Mouse (Mus musculus) midbrain, embryonic 10.5 days (tissue): ENCODE measurements around the gene Dera. TPM values are rescaled to one million over a fixed set of nuclear protein-coding genes. Genes with fewer than 3 reads are reported as not detected.

ENCODE experiments used
- DNase-seq: peaks from one replicate; pipeline ENCODE4 v3.0.0-alpha.2; 2017; ENCODE audit warnings: low spot score
- H3K27ac ChIP-seq: fragments of 300-500 bp; sonication (generic); replicated peaks from 2 replicates; pipeline ENCODE4 v1.5.1; 2016; ENCODE audit warnings: mild to moderate bottlenecking
- H3K27me3 ChIP-seq: fragments of 300-500 bp; sonication (generic); 2 replicates; pipeline ENCODE4 v1.6.1; 2016; ENCODE audit warnings: low read depth, mild to moderate bottlenecking; ENCODE audit not compliant: poor library complexity, severe bottlenecking
- H3K36me3 ChIP-seq: fragments of 300-500 bp; sonication (generic); 2 replicates; pipeline ENCODE4 v1.6.1; 2016; ENCODE audit warnings: mild to moderate bottlenecking, moderate library complexity
- H3K4me1 ChIP-seq: fragments of 300-500 bp; sonication (generic); 2 replicates; pipeline ENCODE4 v1.6.1; 2016
- H3K4me3 ChIP-seq: fragments of 300-500 bp; sonication (generic); 2 replicates; pipeline ENCODE4 v1.5.1; 2016; ENCODE audit warnings: mild to moderate bottlenecking, moderate library complexity
- H3K9me3 ChIP-seq: fragments of 300-500 bp; sonication (generic); replicated peaks from 2 replicates; pipeline ENCODE4 v1.6.1; 2016; ENCODE audit warnings: mild to moderate bottlenecking
- WGBS: fragments of 180-500 bp; shearing (Covaris S2); methylation state at CpG from one replicate; pipeline ENCODE4 v1.1.7; 2016; 5-methylcytosine and 5-hydroxymethylcytosine counted together
- polyA plus RNA-seq: library from polyadenylated mRNA; unstranded; fragments of >200 nt; fragmentation: Nextera tagmentation; extraction: Ambion mirVana; gene quantifications from 2 replicates; pipeline ENCODE4 v1.2.1, GENCODE M21; 2016

Gene Dera
- polyA plus RNA-seq, 1 experiment from 2014 or later, result 68.0 TPM

DNA sequence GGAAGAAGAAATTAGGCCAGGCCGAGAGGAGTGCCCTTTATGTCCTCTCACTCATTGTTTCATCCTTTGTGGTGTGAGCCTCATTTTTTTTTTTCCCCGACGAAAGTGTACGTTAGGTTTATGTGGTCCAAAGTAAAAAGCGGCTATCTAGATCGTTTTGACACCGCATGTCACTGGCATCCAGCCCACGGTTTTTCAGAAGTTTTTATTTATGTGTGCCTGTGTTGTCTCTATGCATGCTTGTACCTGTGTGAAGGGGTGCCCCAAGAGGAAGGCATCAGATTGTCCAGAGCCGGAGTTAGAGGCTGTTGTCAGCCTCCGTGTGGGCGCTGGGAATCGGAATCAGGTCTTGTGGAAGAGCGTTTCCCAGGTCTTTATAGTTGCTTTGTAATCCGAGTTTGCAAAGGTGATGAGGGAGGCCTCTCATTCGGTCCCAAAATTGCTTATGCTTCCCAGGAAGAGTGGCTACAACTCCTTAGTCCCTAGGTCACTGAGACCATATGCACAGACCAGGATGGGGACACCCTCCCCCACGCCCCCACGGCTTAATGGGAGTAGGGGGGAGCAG lies 18.6 kb upstream of the Dera start:
- peaks cover 7% of the 10 kb centered on the region; the same call in 1 of the 2 replicates for H3K27me3 ChIP-seq
- peak overlapping the region; percentile 94 for H3K27ac ChIP-seq

DNA sequence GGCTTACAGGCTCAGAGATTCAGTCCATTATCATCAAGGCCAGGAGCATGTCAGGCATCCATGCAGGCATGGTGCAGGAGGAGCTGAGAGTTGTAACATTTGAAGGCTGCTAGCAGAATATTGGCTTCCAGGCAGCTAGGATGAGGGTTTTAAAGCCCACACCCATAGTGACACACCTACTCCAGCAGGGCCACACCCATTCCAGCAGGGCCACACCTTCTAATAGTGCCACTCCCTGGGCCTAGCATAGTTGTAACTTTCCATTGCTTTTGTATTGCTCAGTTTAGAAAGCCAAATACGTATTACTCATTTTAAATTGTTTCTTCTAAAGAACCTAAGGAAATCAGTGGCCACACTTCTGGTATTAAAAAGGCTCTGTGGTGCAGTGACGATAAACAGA lies 13.4 kb upstream of the Dera start:
- Histone ChIP-seq H3K4me1 (peaks cover 10% of the 10 kb centered on the region), H3K36me3 (peaks cover 95% of the 10 kb centered on the region), H3K27me3 (no peaks in the 10 kb centered on the region), H3K27ac (no peak overlapping the region), H3K9me3 (no peaks in the 10 kb centered on the region), H3K4me3 (no peak overlapping the region)
- no peak for DNase-seq
- 93% methylated on average over 2 of the region's 2 CpGs for WGBS

More for the DNA sequence above, 18.6 kb upstream of the Dera start:
- Histone ChIP-seq H3K4me1 (peaks cover 18% of the 10 kb centered on the region), H3K36me3 (peaks cover 43% of the 10 kb centered on the region), H3K4me3 (peak overlapping the region; percentile 90), H3K9me3 (no peaks in the 10 kb centered on the region)
- 11% methylated on average over 17 of the region's 17 CpGs for WGBS
- DNase-seq, result no peak

DNA sequence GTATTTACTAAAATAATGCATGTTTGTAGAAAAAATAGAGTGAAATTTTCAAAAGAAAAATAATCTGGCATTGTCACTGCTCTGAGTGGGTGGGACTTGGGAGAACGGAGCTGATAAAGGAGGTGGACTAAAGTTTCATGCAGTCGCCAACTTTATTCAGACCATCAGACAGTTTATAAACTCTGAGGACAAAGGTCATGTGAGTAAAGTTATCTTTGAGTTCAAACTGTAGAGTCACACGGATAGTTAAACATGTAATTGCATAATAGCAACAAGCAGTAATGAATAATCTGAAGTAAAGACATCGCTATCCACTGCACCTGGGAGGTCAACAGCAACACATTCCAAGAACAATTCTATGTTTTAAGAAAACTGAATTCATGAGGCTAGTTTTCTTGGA lies 9.6 kb upstream of the Dera start:
- H3K4me3 ChIP-seq, result no peak overlapping the region
- peaks cover 98% of the 10 kb centered on the region for H3K36me3 ChIP-seq
- no peaks in the 10 kb centered on the region for H3K4me1 ChIP-seq
- H3K9me3 ChIP-seq, result no peaks in the 10 kb centered on the region
- 94% methylated on average over 4 of the region's 4 CpGs for WGBS
- DNase-seq, result no peak
- H3K27me3 ChIP-seq, result no peaks in the 10 kb centered on the region
- H3K27ac ChIP-seq, result no peak overlapping the region

DNA sequence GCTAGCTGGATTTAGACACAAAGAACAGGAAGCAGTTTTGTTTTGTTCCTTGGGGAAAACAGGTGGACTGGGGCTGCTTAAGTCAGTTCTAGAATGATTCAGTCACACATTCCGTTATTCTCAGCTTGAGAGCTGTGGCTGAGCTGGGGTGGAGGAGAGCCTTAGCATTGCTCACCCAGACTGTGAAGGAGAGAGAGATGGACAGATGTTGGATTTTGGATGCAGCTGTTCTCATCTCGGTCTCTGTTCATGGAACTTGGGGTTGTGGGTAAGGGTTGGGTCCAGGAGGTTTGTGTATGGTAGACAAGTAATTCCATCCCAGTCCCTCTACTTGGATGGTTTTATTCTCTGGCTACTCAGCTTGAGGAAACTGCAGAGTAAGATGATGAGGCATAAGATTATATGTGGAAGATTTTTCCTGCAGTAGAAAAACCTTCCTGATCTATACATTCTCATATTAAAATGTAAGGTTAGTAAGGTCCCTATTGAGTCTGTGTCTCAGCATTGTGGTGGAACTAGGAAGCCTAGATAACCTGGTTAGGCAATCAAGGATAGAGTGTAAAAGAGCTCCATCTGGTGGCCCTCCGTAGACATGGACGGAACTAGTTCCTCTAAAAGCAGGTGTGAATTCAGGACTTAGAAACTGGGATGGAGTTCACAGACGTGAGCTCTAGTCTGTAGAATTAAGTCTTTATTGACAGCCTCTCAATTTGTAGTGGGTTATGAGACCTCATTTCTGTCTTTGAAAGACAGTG lies 7.0 kb upstream of the Dera start:
- DNase-seq, result no peak
- no peaks in the 10 kb centered on the region for H3K4me1 ChIP-seq
- H3K4me3 ChIP-seq, result no peak overlapping the region
- WGBS, result 76% methylated on average over 5 of the region's 5 CpGs
- no peaks in the 10 kb centered on the region for H3K27me3 ChIP-seq
- H3K9me3 ChIP-seq, result no peaks in the 10 kb centered on the region
- no peak overlapping the region for H3K27ac ChIP-seq
- peaks cover 98% of the 10 kb centered on the region for H3K36me3 ChIP-seq

DNA sequence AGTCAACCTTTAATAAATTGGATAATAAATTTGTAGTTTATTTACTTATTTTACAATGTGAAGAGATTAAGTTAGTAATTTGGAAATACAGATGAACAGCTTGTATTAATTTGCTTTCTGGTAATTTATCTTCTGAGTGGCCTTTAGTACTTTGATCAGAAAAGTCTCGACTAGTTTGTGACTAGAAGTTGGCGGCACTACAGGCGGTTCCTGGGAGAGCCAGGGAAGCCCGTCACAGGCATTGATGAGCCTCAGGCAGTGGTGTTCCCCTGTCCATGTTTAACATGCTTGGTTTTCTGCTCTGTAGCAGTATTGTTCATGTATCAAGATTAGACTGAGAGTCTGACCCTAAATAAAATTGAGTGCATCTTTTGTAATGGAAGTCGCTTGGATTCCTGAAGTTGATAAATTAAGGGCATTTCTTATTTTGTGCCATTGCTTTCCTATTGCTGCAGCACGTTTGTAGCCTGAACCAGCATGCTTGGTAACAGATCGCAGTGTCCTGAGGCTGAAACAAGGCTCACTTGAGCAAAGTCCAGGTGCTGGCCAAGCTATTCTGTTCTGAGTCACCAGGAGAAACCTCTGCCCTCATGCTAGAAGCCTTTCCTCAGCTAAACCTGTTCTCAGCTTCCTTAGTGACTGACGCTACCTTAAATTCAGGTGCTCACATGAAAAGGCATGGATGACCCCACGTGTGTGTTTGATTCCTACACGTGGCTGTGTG lies 2.6 kb upstream of the Dera start:
- Histone ChIP-seq H3K27me3 (no peaks in the 10 kb centered on the region), H3K36me3 (peaks cover 59% of the 10 kb centered on the region), H3K4me1 (peaks cover 12% of the 10 kb centered on the region), H3K27ac (no peak overlapping the region), H3K4me3 (no peak overlapping the region), H3K9me3 (no peaks in the 10 kb centered on the region)
- DNase-seq, result no peak
- 93% methylated on average over 10 of the region's 10 CpGs for WGBS

DNA sequence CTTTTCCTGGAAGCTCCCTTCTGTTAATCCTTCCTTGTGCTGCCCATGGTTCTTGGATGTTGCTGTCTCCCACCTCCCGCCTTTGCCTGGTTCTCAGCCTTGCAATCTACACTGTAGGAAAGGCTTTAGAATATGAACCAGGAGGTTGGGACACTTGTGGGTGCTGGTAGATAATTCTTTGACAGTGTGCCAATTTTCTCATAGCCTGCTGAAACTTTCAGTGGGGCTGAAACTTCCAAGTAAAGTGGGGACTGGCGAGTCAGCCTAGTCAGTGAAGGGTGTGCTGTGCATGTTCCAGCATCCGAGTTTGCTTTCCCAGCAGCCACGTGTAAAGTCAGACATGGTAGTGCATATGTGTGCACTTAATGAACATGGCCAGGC lies 2.1 kb upstream of the Dera start:
- Histone ChIP-seq H3K4me3 (no peak overlapping the region), H3K27me3 (no peaks in the 10 kb centered on the region), H3K9me3 (no peaks in the 10 kb centered on the region), H3K27ac (no peak overlapping the region), H3K36me3 (peaks cover 53% of the 10 kb centered on the region), H3K4me1 (peaks cover 12% of the 10 kb centered on the region)
- WGBS, result 90% methylated on average over 4 of the region's 4 CpGs
- DNase-seq, result no peak

DNA sequence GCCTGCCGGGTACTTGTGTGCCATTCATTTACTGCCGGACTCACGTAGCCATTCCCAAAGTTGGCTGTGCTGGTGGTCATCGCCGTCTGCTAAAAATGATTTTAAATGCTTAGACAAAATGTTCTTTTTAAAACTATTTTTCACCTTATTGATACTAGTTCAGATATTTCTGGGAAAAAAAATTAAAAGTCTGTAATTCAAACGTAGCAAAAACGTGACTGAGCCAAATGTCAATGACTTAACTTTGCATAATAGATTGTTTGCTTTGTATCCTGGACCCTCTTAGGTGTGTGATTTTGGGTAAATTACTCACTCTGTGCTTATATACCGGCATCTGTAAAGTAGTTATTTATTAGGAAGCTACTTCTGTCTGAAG lies 499 bp downstream of the Dera start:
- H3K4me1 ChIP-seq, result peaks cover 22% of the 10 kb centered on the region
- DNase-seq, result no peak
- WGBS, result 7% methylated on average over 8 of the region's 8 CpGs
- H3K27me3 ChIP-seq, result no peaks in the 10 kb centered on the region
- H3K4me3 ChIP-seq, result peak overlapping the region; percentile 81
- H3K9me3 ChIP-seq, result no peaks in the 10 kb centered on the region
- peaks cover 27% of the 10 kb centered on the region for H3K36me3 ChIP-seq
- peak overlapping the region; percentile 91 for H3K27ac ChIP-seq

DNA sequence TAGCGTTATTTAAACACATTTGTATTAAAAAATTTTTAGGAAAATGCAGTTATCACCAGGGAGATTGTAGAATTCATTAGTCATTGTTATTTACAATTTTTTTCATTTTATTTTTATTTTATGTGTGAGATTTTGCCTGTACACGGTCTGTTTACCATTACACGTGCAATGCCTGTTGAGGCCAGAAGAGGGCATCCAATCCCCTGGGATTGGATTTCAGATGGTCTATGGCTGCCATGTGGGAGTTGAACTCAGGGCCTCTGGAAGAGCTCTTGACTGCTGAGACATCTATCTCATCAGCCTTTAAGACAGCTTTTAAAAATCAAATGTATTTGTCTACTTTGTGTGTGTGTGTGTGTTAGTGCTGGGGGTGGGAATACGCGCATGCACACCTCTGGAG lies 2.0 kb downstream of the Dera start:
- Histone ChIP-seq H3K36me3 (peaks cover 13% of the 10 kb centered on the region), H3K27ac (no peak overlapping the region), H3K9me3 (no peaks in the 10 kb centered on the region), H3K4me3 (no peak overlapping the region), H3K4me1 (peaks cover 25% of the 10 kb centered on the region), H3K27me3 (no peaks in the 10 kb centered on the region)
- WGBS, result 72% methylated on average over 5 of the region's 5 CpGs
- no peak for DNase-seq

DNA sequence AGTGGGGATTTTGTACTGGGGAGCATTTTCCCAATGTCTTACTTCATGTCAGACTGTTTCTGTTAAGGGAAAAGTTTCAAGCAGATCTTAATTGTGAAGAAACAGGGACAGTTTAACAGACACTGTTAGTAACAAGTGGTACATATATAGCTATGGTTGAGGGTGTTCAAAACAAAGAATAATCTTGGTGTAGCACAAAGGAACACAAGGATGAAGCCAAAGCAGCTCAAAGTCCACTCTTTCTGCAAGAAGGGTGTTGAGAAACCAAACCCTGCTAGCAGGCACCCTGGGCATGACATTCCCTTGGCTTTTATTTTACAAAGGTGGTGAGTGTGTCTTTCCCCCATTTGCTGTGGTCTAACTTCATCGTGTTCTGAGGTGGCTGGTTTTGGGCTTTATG lies 3.5 kb downstream of the Dera start:
- H3K27me3 ChIP-seq, result no peaks in the 10 kb centered on the region
- H3K4me1 ChIP-seq, result peaks cover 25% of the 10 kb centered on the region
- WGBS, result 90% methylated on average over 1 of the region's 1 CpGs
- no peaks in the 10 kb centered on the region for H3K36me3 ChIP-seq
- H3K4me3 ChIP-seq, result no peak overlapping the region
- no peak overlapping the region for H3K27ac ChIP-seq
- H3K9me3 ChIP-seq, result no peaks in the 10 kb centered on the region
- DNase-seq, result no peak

DNA sequence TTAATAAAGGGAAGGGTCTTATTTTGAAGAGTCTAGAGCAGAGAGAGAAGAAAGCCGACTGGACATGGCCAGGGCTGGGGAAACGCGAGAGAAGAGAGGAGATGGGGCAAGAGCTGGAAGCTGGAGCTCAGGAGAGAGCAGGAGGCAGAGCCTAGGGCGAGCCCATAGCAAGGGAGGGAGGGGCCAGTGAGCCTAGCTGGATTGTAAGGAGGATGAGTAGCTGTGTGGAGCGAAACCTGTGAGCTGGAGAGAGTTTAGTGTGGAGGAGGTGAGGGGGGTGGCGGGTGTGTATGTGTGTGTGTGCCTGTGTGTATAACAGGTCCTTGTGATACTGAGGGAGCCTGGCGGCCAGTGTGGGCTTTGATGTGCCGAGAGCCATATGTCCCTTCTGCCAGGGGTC lies 5.3 kb downstream of the Dera start:
- H3K36me3 ChIP-seq, result no peaks in the 10 kb centered on the region
- H3K9me3 ChIP-seq, result no peaks in the 10 kb centered on the region
- WGBS, result 52% methylated on average over 8 of the region's 8 CpGs
- no peak for DNase-seq
- H3K4me3 ChIP-seq, result no peak overlapping the region
- no peaks in the 10 kb centered on the region for H3K27me3 ChIP-seq
- H3K27ac ChIP-seq, result peak overlapping the region; percentile 49; the same call in 1 of the 2 replicates
- peaks cover 29% of the 10 kb centered on the region for H3K4me1 ChIP-seq

DNA sequence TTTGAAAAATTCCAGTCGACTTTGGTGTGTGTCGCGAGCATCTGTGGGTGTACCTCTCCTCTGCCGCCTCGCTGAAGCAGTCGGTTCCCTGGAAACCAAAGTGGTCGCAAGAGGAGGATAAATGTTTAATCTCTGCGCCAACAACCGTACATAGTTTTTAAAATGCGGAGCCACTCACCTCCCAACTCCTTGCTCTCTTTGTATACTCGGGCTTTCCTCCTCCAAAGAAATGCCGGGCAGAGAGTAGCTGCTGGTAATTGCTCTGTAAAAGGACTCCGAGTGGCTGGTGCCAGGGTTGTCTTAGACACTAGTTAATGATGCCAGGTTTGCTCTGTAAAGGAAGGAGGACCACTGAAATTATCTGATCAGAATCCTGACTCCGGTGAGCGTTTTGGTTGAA lies 6.6 kb downstream of the Dera start:
- Histone ChIP-seq H3K27me3 (no peaks in the 10 kb centered on the region), H3K4me3 (no peak overlapping the region), H3K36me3 (no peaks in the 10 kb centered on the region), H3K9me3 (no peaks in the 10 kb centered on the region), H3K27ac (no peak overlapping the region), H3K4me1 (peaks cover 27% of the 10 kb centered on the region)
- 90% methylated on average over 15 of the region's 15 CpGs for WGBS
- DNase-seq, result no peak

DNA sequence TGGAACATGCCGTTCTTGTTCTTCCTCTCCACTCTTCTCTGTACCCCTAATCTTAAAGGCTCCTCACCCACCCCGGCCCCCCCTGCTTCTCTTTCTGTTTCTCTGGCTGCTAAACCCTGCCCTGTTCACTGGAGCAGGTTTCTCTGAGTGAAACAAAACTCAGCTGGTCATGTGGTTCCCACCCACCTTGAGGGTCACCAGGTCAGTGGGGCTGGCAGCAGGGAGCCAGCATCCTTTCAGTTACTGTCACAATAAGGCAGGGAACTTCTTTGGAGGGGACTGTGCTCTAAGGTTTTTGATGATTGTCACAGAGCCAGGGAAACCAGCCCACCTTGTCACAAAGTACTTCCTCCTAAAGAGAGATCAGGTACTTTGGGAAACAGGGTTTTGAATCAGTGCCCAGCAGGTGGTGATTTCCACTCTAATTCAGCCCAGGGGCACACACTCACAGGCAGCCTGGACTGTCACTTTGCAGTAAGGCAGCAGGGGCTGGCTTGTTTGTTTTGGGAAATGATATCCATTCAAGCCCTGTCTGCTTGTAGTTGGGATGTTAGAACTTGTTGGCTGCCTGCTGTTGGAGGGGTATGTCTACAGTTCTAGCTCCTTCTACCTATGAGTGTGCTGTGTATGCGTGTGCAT lies 10.3 kb downstream of the Dera start:
- Histone ChIP-seq H3K27ac (0 out of 2 replicates have a peak overlapping the region, but pooled peaks have one; percentile 1), H3K4me1 (peaks cover 18% of the 10 kb centered on the region), H3K36me3 (no peaks in the 10 kb centered on the region), H3K9me3 (no peaks in the 10 kb centered on the region), H3K4me3 (no peak overlapping the region), H3K27me3 (no peaks in the 10 kb centered on the region)
- no peak for DNase-seq
- 40% methylated on average over 3 of the region's 3 CpGs for WGBS

DNA sequence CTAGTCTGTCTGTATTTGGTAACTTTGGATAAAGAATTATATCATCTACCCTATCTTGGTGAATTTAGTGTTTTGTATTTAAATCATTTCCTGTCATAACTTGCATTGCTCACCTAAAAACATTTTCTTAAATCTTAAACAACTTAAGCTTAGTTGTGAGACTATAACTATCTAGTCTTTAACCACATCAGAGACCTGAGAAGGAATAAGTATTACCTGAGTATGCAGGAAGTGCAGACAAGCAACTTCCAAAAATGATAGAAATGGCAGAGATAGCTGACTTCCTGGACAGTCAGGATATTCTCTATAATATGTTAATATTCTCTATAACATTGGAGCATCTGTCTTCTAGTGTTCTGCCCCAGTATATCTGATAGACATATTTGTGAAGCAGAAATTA lies 11.8 kb downstream of the Dera start:
- no peaks in the 10 kb centered on the region for H3K36me3 ChIP-seq
- no peak for DNase-seq
- no peaks in the 10 kb centered on the region for H3K9me3 ChIP-seq
- H3K27ac ChIP-seq, result no peak overlapping the region
- H3K27me3 ChIP-seq, result no peaks in the 10 kb centered on the region
- no peak overlapping the region for H3K4me3 ChIP-seq
- peaks cover 13% of the 10 kb centered on the region for H3K4me1 ChIP-seq
